Mouse (Mus musculus): ENCODE measurements around the gene Trim44.

Trim44 gene

DNA sequence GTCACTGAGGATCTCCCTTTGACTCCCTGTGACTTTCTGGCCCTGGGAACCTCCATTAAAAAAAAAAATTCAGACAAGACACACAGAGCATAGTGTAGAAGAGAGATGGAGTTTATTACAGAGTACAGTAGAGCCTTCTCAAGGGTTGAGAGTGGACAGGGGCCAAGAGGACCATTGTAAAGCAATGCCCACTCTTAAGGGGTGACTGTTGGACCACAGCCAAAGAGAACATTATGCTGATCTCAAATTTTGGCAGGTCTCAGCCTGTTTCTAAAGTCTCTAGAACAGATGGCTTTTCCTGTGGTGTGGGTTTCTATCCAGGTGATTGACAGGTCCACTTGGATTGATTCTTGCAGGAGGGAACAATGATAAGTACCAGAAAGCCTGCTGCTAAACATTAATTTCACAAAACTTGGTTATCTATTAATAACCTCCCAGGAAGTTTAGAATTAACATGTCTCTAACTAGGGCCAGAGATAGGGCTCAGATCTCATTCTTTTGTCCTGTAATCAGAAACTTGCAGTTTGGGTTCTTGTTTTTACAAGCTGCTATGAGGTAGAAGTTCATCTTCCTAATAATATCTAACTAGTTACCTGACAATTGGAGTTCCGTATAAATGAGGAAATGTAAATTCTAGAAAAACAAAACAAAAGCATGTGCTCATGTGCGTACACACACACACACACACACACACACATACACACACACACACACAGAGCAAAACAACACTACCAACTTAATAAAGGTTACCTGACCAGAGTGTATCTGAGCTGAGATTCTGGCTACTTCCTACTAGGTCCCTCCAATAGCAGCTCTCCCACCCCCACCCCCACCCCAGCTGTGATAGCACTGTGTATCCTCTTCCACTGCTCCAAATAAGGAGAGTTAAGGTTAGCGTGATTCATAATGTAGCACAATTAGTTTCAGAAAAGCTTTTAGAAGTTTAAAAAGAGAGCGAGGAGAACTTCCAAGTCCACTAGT, 1.0 kb downstream of the Trim44 start:
- in situ Hi-C loops (cut with MboI, MseI) = no loop called here

DNA sequence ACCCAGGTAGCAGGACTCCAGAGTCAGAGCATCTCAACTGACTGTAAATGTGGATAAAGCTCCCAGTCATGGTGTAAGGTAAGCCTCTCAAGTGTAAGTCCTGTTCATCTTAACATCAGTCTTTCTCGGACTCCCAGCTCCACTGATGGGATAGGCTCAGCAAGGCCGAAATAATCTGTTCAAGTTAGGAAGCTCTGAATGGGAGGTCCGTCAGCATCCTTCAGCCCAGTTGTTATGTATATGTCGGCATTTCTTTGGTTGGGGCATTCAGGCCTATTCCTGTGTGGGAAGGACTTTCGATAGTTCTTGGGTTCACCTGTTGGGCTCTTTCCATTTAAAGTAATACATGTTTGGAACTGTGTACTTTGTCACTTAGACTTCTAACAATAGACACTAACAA, 3.6 kb downstream of the Trim44 start:
- in situ Hi-C loops (cut with MboI, MseI) = no loop called here

GRCm38 (mm10) chr2:102403306-102403705, 4.3 kb downstream of the Trim44 start:
- in situ Hi-C loops (cut with MboI, MseI) = no loop called here

DNA sequence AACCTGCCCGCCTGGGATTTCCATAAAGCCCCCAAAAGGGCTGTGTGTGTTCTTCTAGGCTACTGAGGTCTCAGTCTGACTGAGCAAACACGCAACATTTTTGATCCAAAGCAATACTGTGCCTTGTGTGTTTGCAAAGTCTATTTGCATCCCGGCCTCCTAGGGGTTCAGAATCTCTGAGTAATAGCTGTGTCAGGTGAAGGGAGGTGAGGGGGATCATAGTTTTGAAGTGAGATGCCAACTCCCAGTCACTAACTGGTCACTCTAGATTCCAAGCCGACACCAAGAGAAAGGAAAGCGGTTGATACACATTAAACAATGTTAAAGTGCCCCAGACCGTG, 6.3 kb downstream of the Trim44 start:
- in situ Hi-C loops (cut with MboI, MseI) = no loop called here

DNA sequence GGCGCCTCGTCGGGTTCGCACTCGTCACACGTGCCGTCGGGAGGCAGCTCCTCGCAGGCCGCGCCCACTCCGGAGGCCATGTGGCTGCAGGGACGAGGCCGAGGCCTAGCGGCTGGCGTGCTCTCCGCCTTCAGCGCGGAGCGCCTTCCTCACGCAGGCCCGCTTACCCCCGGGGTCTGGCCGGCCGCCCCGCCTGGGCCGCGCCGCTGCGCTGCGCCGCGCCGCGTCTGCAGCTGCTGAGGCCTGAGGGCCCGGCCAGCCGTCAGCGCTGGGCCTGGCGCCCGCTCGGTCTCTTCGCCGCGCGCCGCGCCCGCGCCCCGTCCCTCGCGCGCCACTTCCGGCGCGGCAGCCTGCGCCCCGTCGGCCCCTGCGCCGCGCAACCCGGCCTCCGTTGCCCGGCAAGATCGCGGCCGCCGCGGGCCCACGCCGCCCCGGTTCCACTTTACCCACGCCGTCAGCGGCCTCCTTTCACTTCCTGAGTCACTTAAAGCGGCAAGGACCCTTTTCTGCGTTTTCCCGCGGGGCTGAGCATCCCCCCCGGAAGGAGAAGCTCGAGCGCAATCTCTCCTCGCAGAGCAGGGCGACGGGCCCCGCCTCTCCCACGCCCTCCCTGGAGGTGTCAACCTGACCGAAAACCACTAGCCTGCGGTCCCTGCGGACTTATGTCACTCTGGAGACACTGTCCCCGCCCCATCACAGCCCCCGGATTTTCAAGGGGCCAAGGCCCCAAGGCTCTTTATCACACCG, 6.8 kb downstream of the Trim44 start:
- in situ Hi-C loops (cut with MboI, MseI) = no loop called here

DNA sequence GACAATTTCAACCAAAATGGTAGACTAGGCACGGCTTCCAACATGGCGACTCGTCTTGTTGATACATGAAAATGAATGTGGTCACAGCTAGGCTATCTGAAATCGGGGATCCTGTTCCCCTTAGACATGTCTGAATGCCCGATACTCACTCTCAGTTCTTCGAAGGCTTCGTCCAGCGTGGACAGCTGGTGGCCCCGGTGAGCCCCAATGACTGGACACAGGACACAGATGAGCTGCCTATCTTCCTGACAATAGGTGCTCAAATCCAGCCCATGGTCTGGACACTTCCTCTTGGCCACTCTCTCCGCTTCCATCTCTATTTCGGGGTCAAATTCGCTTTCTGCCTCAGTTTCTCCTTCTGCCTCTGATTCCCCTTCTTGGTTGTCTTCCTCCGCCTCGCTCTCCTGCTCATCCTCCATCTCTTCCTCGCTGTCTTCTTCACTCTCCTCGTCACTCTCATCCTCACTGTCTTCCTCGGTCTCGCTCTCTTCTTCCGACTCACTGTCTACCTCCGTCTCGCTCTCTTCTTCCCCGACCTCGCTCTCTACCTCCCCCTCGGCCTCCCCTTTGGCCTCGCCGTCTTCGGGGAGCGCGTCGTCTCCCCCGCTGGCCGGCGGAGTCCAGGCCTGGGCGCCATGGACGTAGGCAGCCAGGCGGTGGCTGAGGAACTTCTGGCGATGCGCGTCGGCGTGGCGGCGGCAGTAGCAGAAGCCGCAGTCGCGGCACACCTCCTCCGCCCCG, 7.6 kb downstream of the Trim44 start:
- in situ Hi-C loops (cut with MboI, MseI) = loop anchor here (25.0 kb wide), 2 partner anchors 1287 to 1787 kb away; no protein-coding TSS in a partner anchor

GRCm38 (mm10) chr2:102396493-102396892, 11.1 kb downstream of the Trim44 start:
- in situ Hi-C loops (cut with MboI, MseI) = loop anchor here (25.0 kb wide), 2 partner anchors 1291 to 1791 kb away; no protein-coding TSS in a partner anchor

DNA sequence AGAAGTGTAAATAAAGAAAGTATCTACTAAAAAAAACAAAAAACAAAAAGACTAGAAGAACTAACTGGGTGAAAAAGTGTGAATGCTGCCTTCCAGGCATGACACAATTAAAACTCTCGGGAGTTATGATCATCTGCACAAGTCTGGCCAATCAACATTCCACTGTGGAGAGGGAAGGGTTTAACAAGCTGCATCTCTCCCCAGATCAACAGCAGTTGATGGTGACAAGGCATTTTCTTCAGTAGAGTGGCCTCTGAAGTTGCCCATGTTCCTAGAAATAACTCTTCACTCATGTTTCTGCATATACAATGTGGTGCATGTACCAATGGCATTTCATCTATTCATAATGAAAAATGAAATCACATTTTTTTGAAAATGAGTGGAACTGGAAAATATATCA, 14.2 kb downstream of the Trim44 start:
- in situ Hi-C loops (cut with MboI, MseI) = loop anchor here (25.0 kb wide), 2 partner anchors 1294 to 1794 kb away; no protein-coding TSS in a partner anchor

DNA sequence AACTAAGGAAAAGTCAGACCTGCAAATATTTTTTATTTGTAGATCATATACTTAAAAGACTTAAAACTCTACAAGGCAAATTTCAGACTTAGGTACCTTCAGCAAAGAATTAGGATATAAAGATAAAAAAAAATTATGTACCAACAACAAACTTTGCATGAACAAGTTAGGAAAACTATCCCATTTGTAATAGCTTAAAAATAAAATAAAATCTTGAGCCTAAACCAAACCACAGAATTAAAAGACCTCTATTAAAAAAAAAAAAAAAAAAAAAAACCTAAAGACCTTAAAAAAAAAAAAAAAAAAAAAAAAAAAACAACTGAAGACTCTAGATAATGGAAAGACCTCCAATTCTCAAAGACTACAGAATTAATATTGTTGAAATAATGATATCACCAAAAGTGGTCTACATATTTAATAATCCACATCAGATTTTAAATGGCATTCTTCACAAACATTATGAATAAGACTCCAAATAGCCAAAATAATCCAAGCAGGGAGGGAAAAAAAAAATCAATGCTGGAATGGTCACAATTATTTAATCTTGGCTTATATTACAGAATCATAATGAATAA, 22.2 kb downstream of the Trim44 start:
- in situ Hi-C loops (cut with MboI, MseI) = loop anchor here (25.0 kb wide), 2 partner anchors 1302 to 1802 kb away; no protein-coding TSS in a partner anchor

DNA sequence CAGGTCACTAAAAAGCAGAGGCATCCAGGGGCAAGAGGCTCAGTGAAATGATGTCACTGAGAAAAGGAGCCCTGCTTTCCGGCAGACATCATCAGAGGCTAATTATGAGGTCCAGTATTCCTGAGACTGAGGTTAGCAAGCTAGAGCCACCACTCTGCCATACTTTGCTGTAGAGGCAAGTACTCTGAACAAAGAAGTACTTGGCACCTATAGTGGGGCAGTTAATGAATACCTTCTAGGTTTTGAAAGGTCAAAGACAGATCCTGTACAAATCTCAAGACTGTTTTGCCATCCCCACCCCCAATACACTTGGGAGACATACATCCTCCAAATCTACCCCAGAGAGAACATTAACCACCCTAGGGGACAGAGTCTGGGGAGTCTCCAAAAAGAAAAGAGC, 23.1 kb downstream of the Trim44 start:
- in situ Hi-C loops (cut with MboI, MseI) = loop anchor here (25.0 kb wide), 2 partner anchors 1303 to 1803 kb away; no protein-coding TSS in a partner anchor

DNA sequence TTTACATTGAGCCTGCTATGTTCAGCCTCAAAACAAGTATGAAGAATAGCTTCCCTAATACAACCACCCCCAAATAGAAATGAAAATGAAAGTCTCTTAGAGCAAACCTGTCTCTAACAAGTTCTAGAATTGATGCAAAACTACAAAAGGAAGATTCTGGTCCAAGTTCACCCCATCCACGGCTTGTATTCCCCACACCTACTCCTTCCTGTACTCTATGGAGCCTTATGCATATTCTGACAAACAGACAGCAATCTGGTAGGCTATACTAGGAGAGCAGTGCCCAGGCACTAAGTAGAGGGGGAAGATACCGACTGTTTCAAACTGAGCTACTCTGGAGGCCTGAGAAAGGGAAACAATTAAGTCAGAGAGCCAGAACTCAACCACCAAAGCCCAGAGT, 23.6 kb downstream of the Trim44 start:
- in situ Hi-C loops (cut with MboI, MseI) = loop anchor here (25.0 kb wide), 2 partner anchors 1303 to 1803 kb away; no protein-coding TSS in a partner anchor

GRCm38 (mm10) chr2:102383069-102383834, 24.4 kb downstream of the Trim44 start:
- in situ Hi-C loops (cut with MboI, MseI) = loop anchor here (25.0 kb wide), 2 partner anchors 1304 to 1804 kb away; no protein-coding TSS in a partner anchor

GRCm38 (mm10) chr2:102382519-102382918, 25.1 kb downstream of the Trim44 start:
- in situ Hi-C loops (cut with MboI, MseI) = loop anchor here (25.0 kb wide), 2 partner anchors 1305 to 1805 kb away; no protein-coding TSS in a partner anchor

DNA sequence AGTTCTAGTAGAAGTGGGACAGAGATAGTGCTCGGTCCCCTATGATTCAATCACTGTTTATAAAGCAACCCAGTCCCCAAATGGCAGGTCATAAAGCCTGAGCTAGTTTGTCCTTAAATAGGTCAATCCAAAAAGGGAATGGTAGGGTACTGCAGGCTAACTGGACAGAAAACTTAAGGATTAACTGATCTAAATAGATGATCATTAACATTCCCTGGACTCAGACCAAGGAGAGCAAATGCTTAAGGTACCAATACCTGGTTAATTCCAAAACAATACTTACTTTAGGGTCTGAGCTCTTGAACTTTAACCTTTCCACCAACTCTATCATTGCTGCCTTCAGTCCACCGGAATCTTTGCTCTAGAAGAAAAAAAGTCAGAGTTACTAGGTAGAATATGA, 27.0 kb downstream of the Trim44 start:
- in situ Hi-C loops (cut with MboI, MseI) = loop anchor here (25.0 kb wide), 2 partner anchors 1307 to 1807 kb away; no protein-coding TSS in a partner anchor

GRCm38 (mm10) chr2:102378928-102379327, 28.7 kb downstream of the Trim44 start:
- in situ Hi-C loops (cut with MboI, MseI) = loop anchor here (25.0 kb wide), 2 partner anchors 1308 to 1808 kb away; no protein-coding TSS in a partner anchor

DNA sequence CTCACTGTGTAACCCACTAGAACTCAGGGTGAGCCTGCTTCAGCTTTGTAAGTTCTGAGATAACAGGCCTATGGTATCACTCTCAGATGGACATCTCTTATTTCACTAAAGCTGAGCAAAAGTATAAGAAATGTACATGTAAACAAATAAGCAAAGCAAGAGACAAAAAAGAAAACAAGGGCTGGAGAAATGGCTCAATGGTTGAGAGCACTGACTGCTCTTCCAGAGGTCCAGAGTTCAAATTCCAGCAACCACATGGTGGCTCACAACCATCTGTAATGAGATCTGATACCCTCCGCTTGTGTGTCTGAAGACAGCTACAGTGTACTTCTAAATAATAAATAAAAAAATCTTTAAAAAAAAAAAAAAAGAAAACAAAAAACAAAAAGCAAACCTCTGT, 29.2 kb downstream of the Trim44 start:
- in situ Hi-C loops (cut with MboI, MseI) = loop anchor here (25.0 kb wide), 2 partner anchors 1309 to 1809 kb away; no protein-coding TSS in a partner anchor

- in situ Hi-C loops (cut with MboI, MseI) = loop anchor here (25.0 kb wide), 2 partner anchors 1310 to 1810 kb away; no protein-coding TSS in a partner anchor
Observed at GRCm38 (mm10) chr2:102377370-102377769, 30.3 kb downstream of the Trim44 start.

DNA sequence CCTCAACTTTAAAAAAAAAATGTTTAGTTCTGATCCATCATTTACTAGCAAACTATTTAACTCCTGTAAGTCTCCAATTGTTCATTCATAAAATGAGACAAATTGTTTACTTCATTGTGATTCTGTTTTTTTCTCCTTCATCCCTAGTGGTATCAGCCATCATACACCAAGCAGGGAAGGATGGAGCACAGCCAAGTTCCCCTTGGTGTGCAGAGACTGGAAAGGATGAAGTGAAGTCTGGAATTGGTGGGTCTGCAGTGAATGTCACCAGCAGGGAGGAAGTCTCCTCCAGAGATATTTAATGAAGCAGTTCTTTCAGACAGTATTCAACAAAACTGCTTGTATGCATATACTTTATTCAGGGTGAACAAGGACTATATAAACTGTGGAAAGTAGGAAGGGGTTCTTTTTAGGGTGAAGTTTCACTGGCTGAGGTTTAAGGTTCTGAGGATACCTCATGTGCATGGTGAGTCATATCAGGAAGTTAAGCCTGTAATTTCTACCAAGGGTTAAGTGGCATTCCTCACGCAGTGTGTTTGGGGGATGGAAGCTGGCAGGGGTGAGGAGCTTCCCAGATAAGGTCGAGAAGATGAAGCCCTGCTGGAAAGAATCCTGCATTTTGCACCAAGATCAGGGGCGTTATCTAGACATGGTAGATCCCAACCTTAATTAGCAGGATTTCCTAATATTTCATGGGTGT, 34.1 kb downstream of the Trim44 start:
- in situ Hi-C loops (cut with MboI, MseI) = loop anchor here (5.0 kb wide), 1 partner anchor 766 kb away; no protein-coding TSS in a partner anchor

DNA sequence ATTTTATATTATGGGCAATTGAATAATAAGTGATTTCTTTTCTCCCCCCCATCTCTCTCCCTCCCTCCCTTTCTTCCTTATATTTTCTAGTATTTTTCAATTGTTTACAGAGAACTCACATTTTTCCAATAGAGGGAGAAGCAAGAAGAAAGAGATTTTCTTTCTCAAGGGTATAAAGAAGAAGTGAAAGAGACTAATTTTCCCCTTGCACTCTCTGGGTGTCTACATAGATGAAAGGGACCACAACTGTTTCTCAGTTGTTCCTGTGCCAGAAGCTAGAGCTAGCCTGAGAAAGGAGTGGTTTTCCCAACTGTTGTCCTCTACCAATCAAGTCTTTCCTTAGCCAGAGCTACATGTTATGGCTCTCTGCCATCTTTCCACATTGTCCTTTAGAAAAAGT, 34.9 kb downstream of the Trim44 start:
- in situ Hi-C loops (cut with MboI, MseI) = loop anchor here (5.0 kb wide), 1 partner anchor 765 kb away; no protein-coding TSS in a partner anchor
